27 mouse cellular contexts compared by ENCODE assay signal in the genomic region with DNA sequence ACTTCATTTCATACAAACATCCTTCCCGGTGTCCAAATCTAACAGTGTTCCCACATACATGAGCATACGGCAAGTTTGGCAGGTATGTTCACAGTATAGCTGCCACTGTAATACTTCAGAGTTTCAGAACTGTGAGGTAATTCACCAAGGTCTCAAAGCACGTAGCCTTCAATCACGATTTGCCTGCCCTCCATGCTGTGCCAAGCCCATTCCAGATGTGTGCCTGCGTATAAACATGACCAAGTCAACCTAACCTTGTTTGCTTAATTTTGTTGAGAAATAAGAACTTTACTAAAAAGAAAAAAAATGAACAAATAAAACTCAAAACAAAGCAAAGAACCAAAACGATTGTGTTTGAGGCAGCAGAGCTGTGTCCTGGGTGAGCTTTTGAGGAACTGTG.
"Had no signal": no experiment of that assay in that cellular context is flagged by ENCODE, and none has a peak within 500 bp of the region (broad histone marks: within the 10 kb centered on the region; RNA-seq: fewer than 3 reads in every experiment).

No protein-coding gene starts in this region.

- DNase-seq: cerebellum, adult 8-10 months; cerebellum, adult 9-10 months; cerebellum, adult 9-11 months; cerebellum, postnatal 10 days; cerebellum, postnatal 14 days; cerebellum, postnatal 25 days; cerebellum, postnatal 36 days; embryo, embryonic 11 days; forebrain, postnatal 0 days; gastrocnemius, adult 2 months; gastrocnemius, postnatal 10 days; gastrocnemius, postnatal 14 days; gastrocnemius, postnatal 25 days; gastrocnemius, postnatal 36 days; heart, adult 18-20 months; heart, adult 2 months had no signal

- H3K9me3 ChIP-seq: embryonic facial prominence, embryonic 10.5 days; embryonic facial prominence, embryonic 12.5 days; embryonic facial prominence, embryonic 13.5 days; embryonic facial prominence, embryonic 15.5 days; forebrain, embryonic 10.5 days; forebrain, embryonic 12.5 days; forebrain, embryonic 13.5 days; forebrain, embryonic 15.5 days had no signal

- H3K36me3 ChIP-seq: forebrain, embryonic 15.5 days had no signal

- H3K4me1 ChIP-seq: embryonic facial prominence, embryonic 10.5 days; embryonic facial prominence, embryonic 12.5 days; embryonic facial prominence, embryonic 13.5 days; embryonic facial prominence, embryonic 15.5 days; forebrain, embryonic 10.5 days; forebrain, embryonic 15.5 days had no signal

- H3K27me3 ChIP-seq: embryonic facial prominence, embryonic 12.5 days; embryonic facial prominence, embryonic 13.5 days; embryonic facial prominence, embryonic 15.5 days; forebrain, embryonic 12.5 days; forebrain, embryonic 13.5 days; forebrain, embryonic 15.5 days had no signal

- H3K4me2 ChIP-seq: embryonic facial prominence, embryonic 12.5 days; embryonic facial prominence, embryonic 13.5 days; embryonic facial prominence, embryonic 15.5 days; forebrain, embryonic 12.5 days; forebrain, embryonic 13.5 days; forebrain, embryonic 15.5 days had no signal

- H3K9ac ChIP-seq: embryonic facial prominence, embryonic 12.5 days; embryonic facial prominence, embryonic 13.5 days; embryonic facial prominence, embryonic 15.5 days; forebrain, embryonic 12.5 days; forebrain, embryonic 13.5 days; forebrain, embryonic 15.5 days; forebrain, postnatal 0 days had no signal

- H3K4me3 ChIP-seq: embryonic facial prominence, embryonic 10.5 days; embryonic facial prominence, embryonic 12.5 days; embryonic facial prominence, embryonic 13.5 days; embryonic facial prominence, embryonic 15.5 days; erythroblast, embryonic 14.5 days; forebrain, embryonic 10.5 days; forebrain, embryonic 12.5 days; forebrain, embryonic 13.5 days; forebrain, embryonic 15.5 days; gastrocnemius, adult 2 months; heart, adult 2 months had no signal

- ATAC-seq: forebrain, embryonic 13.5 days; forebrain, embryonic 14.5 days; forebrain, embryonic 15.5 days; forebrain, embryonic 16.5 days; forebrain, postnatal 0 days had no signal

- H3K27ac ChIP-seq: embryonic facial prominence, embryonic 10.5 days; embryonic facial prominence, embryonic 12.5 days; embryonic facial prominence, embryonic 13.5 days; embryonic facial prominence, embryonic 15.5 days; forebrain, embryonic 10.5 days; forebrain, embryonic 12.5 days; forebrain, embryonic 13.5 days; forebrain, embryonic 15.5 days; gastrocnemius, adult 2 months; heart, adult 2 months had no signal
